Mouse (Mus musculus): ENCODE results near the gene Ptpn1. TPM values are rescaled to one million over a fixed set of nuclear protein-coding genes. Genes with fewer than 3 reads are reported as not detected.

Ptpn1 gene
- polyA plus RNA-seq, 1 experiment from 2014 or later, result 66.4 TPM

Other genes starting within 250 kb of the Ptpn1 start
- gene Cebpb, start 243.1 kb upstream of the Ptpn1 start, polyA plus RNA-seq (2016; fragmentation: Nextera tagmentation; extraction: Ambion mirVana), result 0.33 and 0.44 TPM in 2 replicates
- 31.5 and 34.2 TPM in 2 replicates for gene Tmem189, start 242.2 kb upstream of the Ptpn1 start, polyA plus RNA-seq (2016; fragmentation: Nextera tagmentation; extraction: Ambion mirVana)
- gene Ripor3, start 78.6 kb downstream of the Ptpn1 start, polyA plus RNA-seq (2016; fragmentation: Nextera tagmentation; extraction: Ambion mirVana), result 0.59 and 0.93 TPM in 2 replicates
- 9.3 and 10.4 TPM in 2 replicates for gene Pard6b, start 148.9 kb downstream of the Ptpn1 start, polyA plus RNA-seq (2016; fragmentation: Nextera tagmentation; extraction: Ambion mirVana)

Data from forebrain, embryonic 10.5 days (tissue).